Mouse (Mus musculus) MEL-GATA-1-ER (cell line): ENCODE measurements around the gene Kirrel3.

Source experiments
- DNase-seq: peaks from one replicate; pipeline ENCODE4 v3.0.0-alpha.2; 2012; ENCODE audit warnings: low read depth; ENCODE audit errors: extremely low read depth

Gene Kirrel3

DNA sequence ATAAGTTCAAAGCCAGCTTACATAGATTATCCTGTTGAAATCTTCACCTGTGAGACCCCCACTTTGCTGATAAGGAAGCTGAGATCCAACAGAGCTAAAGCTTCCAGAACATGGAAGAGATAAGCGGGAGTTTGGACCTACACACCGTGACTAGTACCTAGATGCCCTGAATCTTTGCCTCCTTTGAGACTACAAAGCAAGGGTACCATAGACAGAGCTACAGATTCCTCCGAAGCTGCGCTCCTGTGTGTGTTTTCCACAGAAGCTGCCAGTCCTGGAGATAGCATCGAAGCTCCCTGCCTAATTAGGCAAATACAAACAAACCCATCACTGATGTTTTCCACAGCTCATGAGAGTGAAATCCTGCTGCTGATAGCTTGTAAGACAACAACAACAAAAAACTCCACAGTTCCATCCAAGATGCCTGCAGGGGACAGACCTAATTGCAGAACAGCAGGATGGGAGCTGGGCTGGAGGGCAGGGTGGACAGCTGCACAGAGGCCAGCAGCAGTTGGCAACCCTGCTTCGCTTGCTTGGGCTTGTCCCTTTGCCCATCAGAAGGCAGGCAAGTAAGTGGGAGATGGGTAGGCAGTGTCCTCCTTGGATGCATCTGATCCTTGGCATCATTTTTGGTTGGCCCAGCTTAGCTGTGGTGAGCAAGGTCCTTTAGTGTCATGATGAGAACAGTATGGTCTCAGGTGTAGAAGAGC is 456.6 kb downstream of the Kirrel3 start:
- no peak for DNase-seq

DNA sequence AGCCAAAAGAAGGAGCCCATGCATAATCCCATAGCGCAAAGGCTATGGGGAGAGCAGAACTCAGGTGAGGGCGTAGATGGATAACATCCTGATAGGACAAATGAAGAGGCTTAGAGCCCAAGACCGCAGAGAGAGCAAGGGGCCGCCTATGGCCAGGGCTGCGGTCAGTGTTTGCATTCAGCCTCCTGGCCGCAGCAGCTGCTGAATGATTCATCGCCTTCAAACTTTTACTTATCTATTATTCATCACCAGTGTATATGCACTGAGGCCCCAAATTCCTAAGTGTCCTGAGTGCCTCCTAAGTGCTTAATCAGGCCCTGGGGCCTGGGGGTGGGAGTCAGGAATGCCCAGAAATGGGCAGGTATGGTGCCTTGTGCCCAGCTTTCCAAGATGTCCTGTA is 457.3 kb downstream of the Kirrel3 start:
- DNase-seq, result no peak

DNA sequence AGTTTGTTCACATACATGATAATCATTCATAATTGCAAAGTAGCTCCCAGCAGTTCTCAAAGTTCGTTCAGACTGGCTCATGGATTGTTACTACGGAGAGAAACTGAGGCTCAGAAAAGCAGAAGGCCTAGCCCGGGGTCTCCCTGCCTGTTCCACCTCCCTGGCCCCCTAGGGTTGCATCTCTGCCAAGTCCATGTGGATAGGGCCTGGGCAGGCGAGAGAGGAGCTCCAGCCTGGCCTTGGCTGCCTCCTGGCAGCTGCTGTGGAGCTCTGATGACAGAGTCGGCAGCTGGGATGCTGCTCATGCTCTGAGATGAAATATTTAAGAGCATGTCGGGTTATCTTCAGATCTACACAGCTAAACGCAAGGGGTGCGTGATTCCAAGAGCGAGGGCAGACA is 459.6 kb downstream of the Kirrel3 start:
- DNase-seq, result no peak

DNA sequence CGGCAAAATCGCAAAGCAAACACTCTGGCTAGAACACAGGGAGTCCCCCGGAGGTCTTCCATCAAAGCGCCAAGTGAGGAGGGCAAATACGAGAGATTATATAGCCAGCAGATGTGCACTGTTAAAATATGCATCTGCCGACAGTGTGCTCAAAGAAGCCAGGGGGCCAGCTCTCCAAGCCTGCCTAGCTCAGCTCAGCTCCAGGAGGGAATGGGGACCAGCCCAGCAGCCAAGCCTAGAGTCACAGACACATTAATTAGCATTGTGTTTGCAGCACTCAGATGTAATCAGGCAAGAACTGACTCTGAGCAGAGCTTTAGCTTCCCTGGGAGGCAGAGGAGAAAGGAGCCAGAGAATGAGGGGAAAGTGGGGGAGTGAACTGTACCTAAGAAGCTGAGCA is 461.6 kb downstream of the Kirrel3 start:
- no peak for DNase-seq

DNA sequence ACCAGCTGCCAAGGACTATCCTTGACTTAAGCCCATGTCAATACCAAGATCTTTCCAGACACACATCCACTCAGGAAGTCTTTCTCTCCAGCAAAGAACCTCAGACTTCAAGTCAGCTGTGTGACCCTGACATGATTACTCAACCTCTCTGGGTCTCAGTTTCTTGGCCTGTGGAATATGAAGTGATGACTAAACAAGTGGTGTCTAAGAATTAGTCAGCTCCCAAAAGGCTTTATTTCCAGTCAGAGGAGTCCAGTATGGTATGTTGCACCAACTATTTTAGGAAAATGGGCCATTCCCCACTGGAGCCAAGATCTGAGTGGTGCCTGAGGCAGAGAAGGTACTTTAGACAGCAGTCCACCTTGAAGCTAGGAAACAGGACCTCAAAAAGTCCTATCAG is 462.0 kb downstream of the Kirrel3 start:
- no peak for DNase-seq

DNA sequence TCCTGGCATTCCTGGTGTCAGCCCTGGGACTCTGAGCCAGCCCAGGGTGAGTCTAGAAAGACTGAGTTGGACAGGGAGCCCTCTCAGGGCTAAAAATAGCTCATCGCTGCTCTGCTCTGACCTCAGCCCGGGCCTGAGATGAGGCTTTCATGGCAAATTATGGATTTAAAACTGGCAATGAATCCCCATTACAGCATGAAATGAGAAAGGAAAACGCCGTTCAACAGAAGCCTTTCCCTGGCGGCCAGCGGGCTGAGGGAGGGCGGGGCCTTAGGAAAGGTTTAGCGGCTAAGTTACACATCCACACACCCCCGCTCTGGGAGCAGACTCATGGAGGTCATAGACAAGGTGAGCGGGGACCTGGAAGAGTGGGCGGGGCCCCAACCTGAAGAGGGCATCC is 467.7 kb downstream of the Kirrel3 start:
- no peak for DNase-seq

DNA sequence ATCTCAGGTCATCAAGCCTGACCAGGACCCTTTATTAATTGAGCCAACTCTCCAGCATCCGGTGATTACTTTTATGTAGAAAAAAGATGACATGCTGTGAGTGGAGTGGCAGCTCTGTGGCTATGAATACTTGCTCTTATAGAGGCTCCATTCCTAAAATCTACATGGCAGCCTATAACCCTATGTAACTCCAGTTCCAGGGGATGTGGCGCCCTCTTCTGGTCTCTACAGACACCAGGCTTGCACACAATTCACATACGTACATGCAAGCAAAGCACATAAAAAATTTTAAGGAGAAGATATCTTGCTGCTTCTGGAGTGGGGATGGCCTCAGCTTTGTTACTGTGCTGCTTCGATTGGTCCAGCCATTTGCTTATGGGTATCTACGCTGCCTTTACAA is 468.5 kb downstream of the Kirrel3 start:
- DNase-seq, result no peak

DNA sequence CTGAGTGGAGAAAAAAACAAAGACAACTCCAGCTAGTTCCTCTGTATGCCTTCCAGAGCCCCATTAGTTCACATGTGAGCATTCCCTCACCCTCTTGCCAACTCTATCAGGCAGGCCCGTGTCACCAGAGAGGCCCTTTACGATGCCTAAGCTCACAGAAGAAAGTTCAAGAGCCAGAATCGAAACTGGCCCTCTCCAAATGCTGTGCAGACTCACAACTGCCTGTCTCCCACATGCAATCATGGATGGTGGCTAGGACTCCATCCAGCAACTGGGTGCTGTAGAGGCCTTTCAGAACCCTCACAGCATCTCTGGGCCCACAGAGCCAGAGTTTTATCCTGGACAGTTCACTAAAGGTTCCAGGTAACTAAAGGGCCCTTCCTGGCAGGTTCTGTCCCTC is 470.8 kb downstream of the Kirrel3 start:
- no peak for DNase-seq

DNA sequence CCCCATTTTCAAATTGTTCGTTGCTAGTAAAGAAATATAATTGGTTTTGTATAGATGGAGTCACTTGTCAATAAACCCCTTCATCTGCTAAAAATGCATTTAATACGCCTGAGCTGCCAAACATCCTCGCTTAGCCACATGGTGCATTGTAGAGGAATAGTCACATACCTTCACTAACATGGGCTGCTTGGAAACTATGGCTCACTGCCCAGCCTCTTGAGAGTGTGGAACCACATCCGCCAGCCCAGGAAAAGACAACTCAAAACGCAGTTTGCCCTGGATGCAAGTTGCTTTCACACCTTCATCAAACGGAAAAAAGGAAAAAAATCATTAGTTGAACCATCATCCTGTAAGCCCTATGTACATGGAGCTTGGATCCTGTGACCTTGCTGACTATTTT is 472.0 kb downstream of the Kirrel3 start:
- DNase-seq, result no peak

DNA sequence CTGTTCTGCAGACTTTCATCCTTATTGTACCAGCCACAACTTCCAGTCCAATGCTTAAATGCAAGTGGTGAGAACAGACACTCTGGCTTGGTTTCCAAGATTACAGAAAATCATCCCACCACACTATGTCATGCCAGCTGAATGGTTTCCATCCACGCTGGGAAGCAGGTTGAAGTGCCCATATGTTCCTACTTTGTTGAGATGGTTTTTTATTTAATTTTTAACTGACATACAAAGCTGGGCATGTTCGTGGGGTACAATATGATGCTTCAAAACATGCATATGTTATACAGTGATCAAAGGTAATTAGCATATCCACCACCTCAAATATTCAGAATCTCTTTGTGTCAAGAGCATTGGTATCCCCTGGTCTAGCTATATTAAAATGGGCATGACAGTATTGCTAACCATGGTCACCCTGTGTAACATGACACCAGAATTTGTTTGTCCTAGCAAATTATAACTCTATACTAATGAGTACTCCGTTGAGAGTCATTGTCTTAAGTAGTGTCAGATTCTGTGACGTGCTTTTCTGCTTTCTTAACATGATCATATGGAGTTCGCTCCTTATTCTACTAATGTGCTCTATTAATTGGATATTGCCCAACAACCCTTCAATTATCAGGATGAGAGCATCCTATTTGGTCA is 472.6 kb downstream of the Kirrel3 start:
- DNase-seq, result no peak

DNA sequence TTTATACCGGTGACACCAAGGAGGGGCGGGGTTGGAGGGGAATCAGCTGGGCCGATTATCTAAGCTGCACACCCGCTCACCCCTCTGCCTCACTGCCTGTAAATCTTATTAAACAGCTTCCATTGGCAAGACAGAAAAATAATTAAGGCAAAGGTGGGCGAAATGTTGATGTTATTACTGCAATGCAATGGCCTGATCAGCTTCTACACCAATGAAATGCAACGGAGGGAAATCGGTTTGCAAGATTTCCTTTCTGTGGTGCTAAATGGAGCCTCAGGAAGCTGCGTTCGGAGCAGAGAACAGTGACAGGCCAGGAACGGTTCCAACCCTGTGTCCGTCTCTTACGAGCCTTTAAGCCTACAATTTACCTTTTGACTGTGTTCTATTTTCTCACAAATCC is 475.0 kb downstream of the Kirrel3 start:
- DNase-seq, result no peak

DNA sequence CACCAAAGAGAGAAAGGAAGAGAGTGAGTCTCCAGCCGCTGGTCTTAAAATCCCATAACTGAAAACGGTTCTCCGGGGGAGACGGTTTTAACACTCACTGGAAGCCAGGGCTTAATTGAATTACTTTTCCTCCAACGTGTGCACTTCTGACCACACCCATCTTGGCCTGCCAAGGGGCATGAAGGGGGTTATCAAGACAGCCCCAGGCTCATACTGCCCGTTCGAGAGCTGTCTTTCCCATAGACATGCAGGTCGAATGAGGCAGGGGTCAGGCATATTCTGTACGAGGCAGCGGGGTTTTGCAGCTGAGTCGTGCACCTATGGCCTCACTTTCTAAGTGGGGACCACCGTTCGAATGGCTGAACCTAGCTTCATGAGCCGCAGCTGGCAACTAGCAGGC is 475.5 kb downstream of the Kirrel3 start:
- DNase-seq, result no peak

DNA sequence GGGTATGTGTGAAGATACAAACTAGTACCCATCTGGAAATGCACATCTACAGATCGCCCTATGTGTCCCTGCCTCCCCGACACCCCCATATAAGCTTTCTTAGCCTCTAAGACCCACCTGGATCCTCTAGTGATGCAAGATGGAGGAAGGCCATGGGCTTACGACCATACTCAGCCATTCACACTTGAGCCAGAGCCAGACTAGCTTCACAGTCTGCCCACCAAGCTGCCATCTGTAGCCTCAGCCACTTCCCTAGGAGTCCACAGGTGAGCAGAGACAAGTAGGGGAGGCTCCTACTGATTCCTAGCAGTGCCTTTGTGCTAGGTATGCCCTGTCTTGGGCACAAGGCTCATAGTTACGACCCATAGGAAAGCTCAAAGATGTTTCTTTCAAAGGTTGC is 476.6 kb downstream of the Kirrel3 start:
- no peak for DNase-seq

DNA sequence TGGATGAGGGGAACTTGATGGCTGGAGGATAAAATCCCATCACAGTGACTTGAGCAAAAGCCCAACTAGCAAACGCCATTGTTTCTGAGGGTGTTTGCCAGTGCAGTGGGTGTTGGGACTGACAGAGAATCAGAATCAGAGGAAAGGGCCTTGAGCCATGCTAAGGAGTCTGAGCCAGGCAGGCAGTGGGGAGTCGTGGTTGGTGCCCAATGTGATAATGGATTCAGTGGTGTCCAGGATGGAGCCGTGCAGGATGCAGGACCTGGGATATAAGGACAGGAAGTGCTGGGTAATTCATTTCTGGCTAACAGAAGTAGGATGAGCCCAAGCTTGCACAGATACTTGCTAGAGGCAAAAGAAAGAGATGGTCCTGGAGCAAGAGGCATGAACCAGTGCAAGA is 477.9 kb downstream of the Kirrel3 start:
- DNase-seq, result no peak

DNA sequence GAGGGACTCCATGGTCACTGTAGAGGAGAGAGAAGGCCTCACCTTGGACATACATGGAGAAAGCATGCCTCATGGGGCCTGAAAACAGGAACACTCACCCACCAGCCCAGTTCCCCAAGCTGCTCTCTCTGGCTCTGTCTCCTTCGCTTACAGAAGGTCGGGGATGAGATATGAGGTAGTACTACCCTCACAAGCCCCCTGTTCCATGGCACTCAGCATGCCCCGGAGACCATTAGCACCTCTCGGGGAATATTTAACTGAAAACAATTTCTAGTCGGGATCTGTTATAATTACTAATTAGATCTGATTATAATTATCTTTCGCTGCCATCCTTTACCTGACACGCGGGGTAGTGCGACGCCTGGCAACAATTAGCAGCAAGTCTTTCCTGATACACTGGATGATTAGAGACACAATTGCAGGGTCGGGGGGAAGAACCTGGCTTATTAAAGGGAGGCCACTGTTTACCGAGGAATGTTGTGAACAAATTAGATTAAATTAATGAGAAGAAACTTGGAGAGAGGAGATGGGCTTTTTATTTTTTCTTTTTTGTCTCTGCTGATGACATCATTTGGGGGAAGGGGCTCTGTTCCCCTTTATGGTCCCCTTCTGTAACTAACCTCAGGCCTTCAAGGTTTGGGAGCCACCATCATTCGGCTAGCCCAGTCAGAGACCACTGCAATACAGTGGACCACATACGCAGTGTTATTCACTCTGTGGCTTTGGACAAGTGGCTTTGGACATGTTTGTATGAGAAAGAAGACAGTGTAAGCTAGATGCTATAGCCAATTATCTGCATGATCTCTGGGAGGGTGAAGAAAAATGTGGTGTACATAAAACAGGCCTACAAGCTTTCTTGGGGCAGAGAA is 478.7 kb downstream of the Kirrel3 start:
- no peak for DNase-seq

DNA sequence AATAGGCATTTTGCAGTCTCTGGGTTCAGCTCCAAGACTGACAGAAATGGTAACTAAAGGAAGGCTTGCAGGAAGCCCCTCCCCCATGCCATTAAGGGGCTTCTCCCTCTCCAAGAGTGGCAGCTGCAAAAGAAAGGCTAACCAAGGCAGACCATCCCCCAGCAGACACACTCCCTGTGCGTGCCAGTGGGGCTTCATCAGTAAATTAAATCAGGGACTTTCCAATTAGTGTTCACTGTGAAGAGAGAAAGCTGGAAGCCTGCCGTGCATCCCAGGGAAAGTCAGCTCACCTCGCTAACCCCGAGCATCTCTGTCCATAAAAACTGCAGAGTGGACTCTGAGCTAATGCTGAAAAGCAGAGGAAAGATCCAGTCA is 479.3 kb downstream of the Kirrel3 start:
- no peak for DNase-seq

DNA sequence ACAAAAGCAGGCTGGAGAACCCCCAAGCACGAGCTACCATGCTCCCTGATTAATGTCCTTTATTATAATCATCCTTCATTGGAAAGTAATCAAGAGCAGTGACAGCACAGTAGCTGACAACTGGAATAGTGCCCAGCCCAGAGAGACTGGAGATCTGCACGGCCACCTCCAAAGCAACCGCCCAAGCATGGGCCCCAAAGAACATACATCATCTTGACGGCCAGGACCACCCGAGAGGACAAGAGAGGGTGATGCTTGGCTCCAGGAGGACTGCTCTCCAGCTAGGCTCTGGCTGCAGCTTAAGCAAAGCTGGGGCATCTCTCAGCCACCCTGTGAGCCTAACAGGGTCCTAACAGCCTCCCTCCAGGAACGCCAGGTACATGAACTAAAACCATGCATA is 482.1 kb downstream of the Kirrel3 start:
- DNase-seq, result no peak

DNA sequence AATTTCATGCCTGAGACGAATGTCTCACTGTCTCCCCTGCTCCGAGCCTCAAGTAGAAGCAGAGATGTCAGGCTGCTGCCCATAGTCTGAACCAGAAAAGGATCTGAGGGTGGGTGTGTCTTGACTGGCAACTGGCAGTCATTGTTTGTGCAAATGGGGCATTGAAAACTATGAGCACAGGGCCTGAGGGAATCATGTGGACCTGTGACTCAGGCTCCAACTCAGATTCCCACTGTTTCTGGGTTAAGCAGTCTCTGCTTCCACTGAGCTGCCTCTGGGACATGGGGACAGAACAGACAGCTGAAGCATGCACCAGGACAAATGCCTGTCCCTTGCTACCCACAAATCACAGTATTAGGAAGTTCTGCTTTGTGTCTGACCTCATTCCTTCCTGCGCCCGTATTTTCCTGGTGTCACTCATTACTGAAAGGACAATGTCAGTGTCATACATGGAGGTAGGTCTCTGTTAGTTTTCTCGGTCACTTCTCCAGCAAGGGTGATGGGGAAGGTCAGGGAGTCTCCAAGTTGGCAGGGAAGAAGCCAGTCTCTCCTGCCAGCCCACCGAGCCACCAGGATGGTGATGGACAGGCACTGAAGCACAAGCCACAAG is 484.3 kb downstream of the Kirrel3 start:
- no peak for DNase-seq

DNA sequence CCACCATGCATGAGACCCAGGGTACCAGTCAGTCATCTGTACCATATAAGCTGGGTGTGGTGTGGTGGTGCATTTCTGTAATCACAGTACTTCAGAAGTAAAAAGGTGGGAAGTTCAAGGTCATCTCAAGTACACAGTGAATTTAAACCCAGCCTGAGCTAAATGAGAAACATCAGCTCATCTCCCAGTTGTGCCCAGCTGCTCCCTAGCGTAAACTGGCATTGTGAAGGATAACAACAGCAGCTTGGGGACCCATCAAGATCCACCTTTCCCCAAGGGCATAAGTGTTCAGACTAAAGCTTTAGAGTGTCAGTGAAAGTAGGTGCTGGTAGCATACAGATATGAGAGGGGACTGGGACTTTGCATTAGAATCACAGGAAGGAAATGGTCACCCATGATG is 488.6 kb downstream of the Kirrel3 start:
- no peak for DNase-seq

DNA sequence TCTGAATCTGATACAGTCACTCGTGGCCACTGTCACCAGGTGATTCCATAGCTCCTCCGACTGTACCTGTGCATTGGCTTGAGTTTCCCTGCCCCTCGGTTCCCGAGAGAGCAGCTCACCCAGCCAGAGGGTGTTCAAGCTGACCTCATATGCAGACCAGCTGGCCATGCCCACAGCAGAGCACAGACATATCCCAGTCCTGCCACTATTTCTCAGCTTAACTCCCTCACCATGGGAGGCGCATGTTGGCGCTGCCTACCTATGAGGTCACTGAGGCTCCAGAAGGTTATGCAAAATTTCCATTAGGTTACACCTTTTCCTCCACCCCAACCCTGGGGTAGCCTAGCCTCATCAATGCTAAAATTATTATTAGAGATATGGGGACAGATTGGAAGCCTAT is 489.6 kb downstream of the Kirrel3 start:
- DNase-seq, result no peak

DNA sequence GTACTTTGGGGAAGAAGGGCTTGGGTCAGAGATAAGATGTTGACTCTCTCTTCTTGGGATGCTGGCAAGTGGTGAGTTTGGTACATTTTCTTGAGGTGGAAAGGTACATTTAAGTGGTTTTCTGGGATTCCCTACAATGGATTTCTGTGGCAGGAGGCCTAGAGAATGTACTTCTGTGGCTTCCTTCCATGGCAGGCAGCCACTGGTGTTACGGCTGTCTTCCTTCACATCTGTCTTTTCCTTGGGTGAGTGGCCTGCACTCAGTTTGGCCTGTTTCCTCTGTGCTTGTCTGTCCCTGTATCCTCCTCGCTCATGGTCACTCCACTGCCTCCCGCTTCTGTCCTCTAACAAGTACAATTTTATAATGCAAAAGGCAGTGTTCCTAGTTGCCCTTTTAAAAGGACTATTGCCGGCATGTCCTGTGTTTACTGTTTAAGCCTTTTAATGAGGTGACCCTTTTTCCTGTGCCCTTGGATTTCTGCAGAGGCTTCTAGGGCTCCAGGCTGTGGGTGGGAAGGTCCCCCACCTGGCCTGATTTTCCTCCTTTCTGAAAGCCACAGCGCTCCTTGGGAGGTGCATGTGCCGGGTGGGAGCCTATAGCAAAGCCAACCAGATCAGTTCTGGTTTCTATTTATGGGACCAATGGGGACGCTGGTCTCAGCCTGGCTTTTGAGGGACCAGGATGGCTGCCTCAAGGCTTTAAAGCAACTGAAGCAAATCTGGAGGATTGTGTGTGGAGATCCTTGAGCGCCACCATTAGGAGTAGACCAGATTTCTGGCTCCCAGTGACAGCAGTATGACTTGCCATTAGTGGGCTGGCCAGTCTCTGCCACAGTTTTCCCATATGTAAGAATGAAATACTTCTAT is 491.1 kb downstream of the Kirrel3 start:
- no peak for DNase-seq
